Mouse (Mus musculus) E14TG2a.4 (cell line): ENCODE measurements at regions not wholly inside any gene's neighbourhood (a gene's known extent, or its start where the extent isn't known, plus 50 kb on each side); places are given as distances from the start of the nearest gene placed in this dataset.

Source experiments
- CTCF ChIP-seq: conservative IDR thresholded peaks from 2 replicates; pipeline ENCODE4 v1.5.1; 2014; ENCODE audit warnings: low read length
- NANOG ChIP-seq: IDR thresholded peaks from 2 replicates; pipeline ENCODE4 v1.6.1; 2014; ENCODE audit warnings: borderline replicate concordance, low read length, mixed read lengths

- TF ChIP-seq CTCF (no peak), NANOG (no peak)
These were observed 315.3 kb upstream of the Tyrp1 start for GRCm38 (mm10) chr4:80518589-80518988.
